Mouse (Mus musculus): Measurements from ENCODE around the gene Iqcm. TPM values are rescaled to one million over a fixed set of nuclear protein-coding genes. Genes with fewer than 3 reads are reported as not detected.
"Not testable (repeated sequence)": the region's sequence is repeated elsewhere in the genome, so short reads cannot be mapped to it uniquely, and the experiment has no call there.

Gene Iqcm
- not detected in 2 replicates for polyA plus RNA-seq (2015; fragmentation: Nextera tagmentation; extraction: Ambion mirVana)

GRCm38 (mm10) chr8:75448394-75448793 is at the start of gene Iqcm:
Gene Iqcm, plus strand, starts transcription at chr8:75448694.
- Histone ChIP-seq H3K9ac (no peak within 1 kb of the TSS), H3K36me3 (no peaks in the 10 kb centered on the region), H3K27ac (no peak within 1 kb of the TSS), H3K4me1 (no peaks in the 10 kb centered on the region), H3K4me3 (replicated peaks) (no peak within 1 kb of the TSS), H3K27me3 (no peaks in the 10 kb centered on the region), H3K4me2 (no peak within 1 kb of the TSS), H3K9me3 (replicated peaks) (no peaks in the 10 kb centered on the region)
- WGBS = 92% methylated on average over 7 of the region's 7 CpGs
- ATAC-seq (replicated peaks; ENCODE audit: low FRiP score) = no peak

- Histone ChIP-seq H3K27ac (no peak within 1 kb of the TSS), H3K27me3 (no peaks in the 10 kb centered on the region), H3K4me3 (replicated peaks) (no peak within 1 kb of the TSS), H3K36me3 (no peaks in the 10 kb centered on the region), H3K4me1 (no peaks in the 10 kb centered on the region), H3K9ac (no peak within 1 kb of the TSS), H3K9me3 (replicated peaks) (no peaks in the 10 kb centered on the region), H3K4me2 (no peak within 1 kb of the TSS)
- 98% methylated on average over 5 of the region's 5 CpGs for WGBS
- no peak for ATAC-seq (replicated peaks; ENCODE audit: low FRiP score)
Observed at GRCm38 (mm10) chr8:75406489-75406888, 42.0 kb upstream of the Iqcm start, which contains the start of gene Gm10358. Gene Gm10358, minus strand, starts transcription at chr8:75406589.

DNA sequence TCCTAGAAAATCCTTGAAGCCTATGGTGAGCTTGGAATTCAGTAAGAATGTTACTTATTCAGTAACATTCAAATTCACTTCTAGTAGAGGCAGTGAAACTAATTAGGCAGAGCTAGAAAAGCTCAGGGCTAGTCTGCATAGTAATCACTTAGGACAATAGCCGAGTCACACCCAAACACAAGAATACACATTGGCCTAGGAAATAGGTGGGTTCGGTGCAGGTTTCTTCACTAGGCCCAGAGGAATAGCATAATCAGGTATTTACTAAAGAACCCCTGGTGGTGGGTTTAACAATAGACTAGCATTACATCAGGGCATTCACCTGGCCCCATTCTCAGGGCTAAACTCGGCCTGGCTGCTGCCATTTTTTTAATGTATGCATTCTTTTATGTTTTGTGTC is 32.8 kb upstream of the Iqcm start:
- not testable (repeated sequence) for H3K27me3 ChIP-seq; ATAC-seq (replicated peaks; ENCODE audit: low FRiP score); H3K4me1 ChIP-seq; H3K36me3 ChIP-seq; H3K27ac ChIP-seq; H3K9ac ChIP-seq; H3K4me3 ChIP-seq (replicated peaks); H3K4me2 ChIP-seq; H3K9me3 ChIP-seq (replicated peaks)
- WGBS = 88% methylated on average over 3 of the region's 3 CpGs

DNA sequence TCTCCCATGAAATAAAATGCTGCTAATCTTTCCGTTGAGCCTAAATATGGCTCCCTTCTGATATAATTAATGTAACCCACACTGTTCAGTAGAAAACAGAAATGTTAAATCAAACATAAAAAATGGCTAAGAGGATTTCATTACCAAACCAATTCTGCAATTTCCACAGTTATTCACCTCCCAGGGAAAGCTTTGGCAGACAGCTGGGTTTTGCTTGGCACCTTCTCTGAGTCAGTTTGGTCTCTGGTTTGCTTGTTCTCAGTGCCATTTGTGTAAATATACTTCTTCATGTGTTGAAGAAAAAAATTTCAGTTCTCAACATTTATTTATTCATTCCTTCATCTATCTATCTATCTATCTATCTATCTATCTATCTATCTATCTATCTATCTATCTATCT is 28.3 kb downstream of the Iqcm start:
- Histone ChIP-seq H3K4me1 (no peaks in the 10 kb centered on the region), H3K36me3 (no peaks in the 10 kb centered on the region), H3K9me3 (replicated peaks) (no peaks in the 10 kb centered on the region), H3K4me3 (replicated peaks) (no peak overlapping the region), H3K9ac (no peak overlapping the region), H3K27ac (no peak overlapping the region), H3K4me2 (no peak overlapping the region), H3K27me3 (no peaks in the 10 kb centered on the region)
- no peak for ATAC-seq (replicated peaks; ENCODE audit: low FRiP score)
- WGBS = 76% methylated on average over 1 of the region's 1 CpGs

DNA sequence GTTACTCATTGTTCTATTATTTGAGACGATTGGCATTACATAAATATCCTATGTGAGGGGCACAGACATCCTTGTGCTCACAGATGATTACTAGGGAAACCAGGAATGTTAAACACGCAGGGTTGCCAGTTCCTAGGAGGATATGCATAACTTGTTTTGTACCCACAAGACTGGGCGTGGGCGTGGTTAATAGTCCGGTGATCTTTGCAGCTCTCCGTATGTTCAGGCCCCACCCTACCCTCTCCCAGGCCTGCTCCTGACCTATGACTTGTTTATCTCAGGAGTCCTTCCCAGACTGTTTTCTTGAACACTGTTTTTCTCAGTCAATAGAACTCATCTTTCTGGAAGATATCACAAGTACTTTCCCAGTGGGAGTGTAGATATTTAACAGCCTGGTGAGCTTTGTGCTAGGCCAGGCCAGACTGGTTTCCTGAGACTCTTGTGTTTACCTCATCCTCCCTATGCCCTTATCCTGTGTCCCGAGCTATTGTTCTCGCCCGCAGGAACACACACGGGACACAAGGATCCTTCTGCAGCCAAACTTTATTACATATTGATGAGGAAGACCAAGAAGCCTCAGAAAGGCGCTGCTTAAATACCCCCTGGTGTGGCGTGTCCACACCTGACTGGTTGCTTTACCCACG is 40.7 kb downstream of the Iqcm start:
- WGBS = 76% methylated on average over 13 of the region's 13 CpGs
- ATAC-seq (replicated peaks; ENCODE audit: low FRiP score) = 0 out of 2 replicates have a peak, but pooled peaks have one; percentile 43

GRCm38 (mm10) chr8:75509299-75509698 is 60.8 kb downstream of the Iqcm start:
- WGBS = 90% methylated on average over 1 of the region's 1 CpGs
- no peaks in the 10 kb centered on the region for H3K36me3 ChIP-seq
- no peak overlapping the region for H3K9ac ChIP-seq
- no peak overlapping the region for H3K4me2 ChIP-seq
- H3K4me3 ChIP-seq (replicated peaks) = no peak overlapping the region
- no peaks in the 10 kb centered on the region for H3K4me1 ChIP-seq
- H3K27me3 ChIP-seq = no peaks in the 10 kb centered on the region
- no peaks in the 10 kb centered on the region for H3K9me3 ChIP-seq (replicated peaks)
- H3K27ac ChIP-seq = no peak overlapping the region
- ATAC-seq (replicated peaks; ENCODE audit: low FRiP score) = no peak

More for the DNA sequence above, 40.7 kb downstream of the Iqcm start:
- H3K27me3 ChIP-seq = no peaks in the 10 kb centered on the region
- no peak overlapping the region for H3K27ac ChIP-seq
- H3K36me3 ChIP-seq = no peaks in the 10 kb centered on the region
- no peak overlapping the region for H3K4me2 ChIP-seq
- H3K4me1 ChIP-seq = no peaks in the 10 kb centered on the region
- no peak overlapping the region for H3K4me3 ChIP-seq (replicated peaks)
- no peaks in the 10 kb centered on the region for H3K9me3 ChIP-seq (replicated peaks)
- H3K9ac ChIP-seq = no peak overlapping the region

DNA sequence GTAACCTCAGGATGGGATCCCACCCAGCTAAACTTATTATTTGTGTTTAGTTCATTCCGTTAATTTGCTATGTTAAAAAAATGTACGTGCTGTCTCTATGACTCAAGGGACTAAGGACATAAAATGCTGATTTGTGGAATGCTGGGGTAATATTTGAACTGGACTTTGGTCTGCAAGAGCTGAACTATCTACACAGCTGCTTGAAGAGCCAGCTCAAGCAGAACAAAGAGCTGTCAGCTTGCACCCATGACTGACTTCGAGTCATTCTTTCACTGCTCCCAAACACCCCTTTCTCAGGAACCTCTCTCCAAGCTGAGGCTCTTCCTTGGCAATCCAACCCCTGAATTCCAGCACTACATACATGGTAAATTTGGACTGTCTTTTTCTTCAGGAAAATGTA is 65.3 kb downstream of the Iqcm start:
- Histone ChIP-seq H3K9me3 (replicated peaks) (no peaks in the 10 kb centered on the region), H3K27me3 (no peaks in the 10 kb centered on the region), H3K36me3 (no peaks in the 10 kb centered on the region), H3K9ac (no peak overlapping the region), H3K27ac (no peak overlapping the region), H3K4me3 (replicated peaks) (no peak overlapping the region), H3K4me1 (no peaks in the 10 kb centered on the region), H3K4me2 (no peak overlapping the region)
- 0 out of 2 replicates have a peak, but pooled peaks have one; percentile 46 for ATAC-seq (replicated peaks; ENCODE audit: low FRiP score)
- WGBS = 76% methylated on average over 3 of the region's 3 CpGs

GRCm38 (mm10) chr8:75549284-75549683 is 100.8 kb downstream of the Iqcm start:
- ATAC-seq (replicated peaks; ENCODE audit: low FRiP score) = no peak
- Histone ChIP-seq H3K4me3 (replicated peaks) (no peak overlapping the region), H3K27ac (no peak overlapping the region), H3K27me3 (no peaks in the 10 kb centered on the region), H3K9me3 (replicated peaks) (no peaks in the 10 kb centered on the region), H3K36me3 (no peaks in the 10 kb centered on the region), H3K4me2 (no peak overlapping the region), H3K9ac (no peak overlapping the region), H3K4me1 (no peaks in the 10 kb centered on the region)
- 74% methylated on average over 3 of the region's 3 CpGs for WGBS

DNA sequence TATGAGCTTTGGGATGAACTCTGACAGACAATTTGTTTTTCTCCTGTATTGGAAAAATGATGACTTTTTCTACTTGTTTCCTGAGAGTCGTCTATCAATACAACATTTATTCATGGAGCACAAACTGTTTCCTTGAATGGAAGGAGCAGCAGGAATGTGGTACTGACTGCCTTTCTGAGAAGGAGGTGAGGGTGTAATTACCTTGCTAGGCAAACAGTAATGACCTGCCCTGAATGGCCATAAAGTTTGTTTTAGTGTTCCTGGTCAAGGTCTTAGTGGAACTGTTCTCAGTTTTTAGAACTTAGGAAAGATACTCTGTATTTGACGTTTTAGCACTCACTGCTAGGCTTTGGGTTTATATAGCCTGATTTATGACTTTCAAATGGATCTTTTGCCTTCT is 147.8 kb downstream of the Iqcm start:
- Histone ChIP-seq H3K27ac (no peak overlapping the region), H3K9me3 (replicated peaks) (no peaks in the 10 kb centered on the region), H3K9ac (no peak overlapping the region), H3K4me2 (no peak overlapping the region), H3K4me1 (no peaks in the 10 kb centered on the region), H3K4me3 (replicated peaks) (no peak overlapping the region), H3K27me3 (no peaks in the 10 kb centered on the region), H3K36me3 (no peaks in the 10 kb centered on the region)
- ATAC-seq (replicated peaks; ENCODE audit: low FRiP score) = no peak
- 30% methylated on average over 2 of the region's 2 CpGs for WGBS

DNA sequence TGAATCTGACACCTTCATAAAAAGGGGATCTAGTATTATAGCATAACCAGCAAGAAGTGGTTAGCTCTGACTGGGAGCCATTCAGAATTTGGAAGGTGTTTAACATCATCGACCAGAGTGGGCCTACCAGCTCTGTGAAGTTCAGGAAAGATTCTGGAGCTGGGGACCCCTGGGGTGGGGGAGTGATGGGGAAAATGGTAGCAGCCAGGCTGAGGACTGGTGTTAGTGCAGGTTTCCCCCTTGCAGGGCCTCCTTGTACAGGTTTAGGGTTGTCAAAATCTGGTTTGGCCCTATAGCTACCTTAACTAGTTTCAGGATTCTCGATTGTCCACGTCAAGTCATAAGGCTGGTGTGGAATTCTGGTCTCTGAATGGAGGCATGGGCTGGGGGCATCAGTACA is 194.5 kb downstream of the Iqcm start:
- Histone ChIP-seq H3K4me2 (no peak overlapping the region), H3K4me1 (no peaks in the 10 kb centered on the region), H3K27me3 (no peaks in the 10 kb centered on the region), H3K9ac (no peak overlapping the region), H3K36me3 (no peaks in the 10 kb centered on the region), H3K9me3 (replicated peaks) (no peaks in the 10 kb centered on the region), H3K27ac (no peak overlapping the region), H3K4me3 (replicated peaks) (no peak overlapping the region)
- no peak for ATAC-seq (replicated peaks; ENCODE audit: low FRiP score)
- 88% methylated on average over 3 of the region's 3 CpGs for WGBS

GRCm38 (mm10) chr8:75659287-75659686 is 210.8 kb downstream of the Iqcm start:
- no peaks in the 10 kb centered on the region for H3K27me3 ChIP-seq
- no peak overlapping the region for H3K4me2 ChIP-seq
- no peaks in the 10 kb centered on the region for H3K36me3 ChIP-seq
- WGBS = 89% methylated on average over 6 of the region's 6 CpGs
- H3K27ac ChIP-seq = no peak overlapping the region
- no peak overlapping the region for H3K9ac ChIP-seq
- H3K4me3 ChIP-seq (replicated peaks) = no peak overlapping the region
- no peaks in the 10 kb centered on the region for H3K9me3 ChIP-seq (replicated peaks)
- ATAC-seq (replicated peaks; ENCODE audit: low FRiP score) = no peak
- H3K4me1 ChIP-seq = no peaks in the 10 kb centered on the region

DNA sequence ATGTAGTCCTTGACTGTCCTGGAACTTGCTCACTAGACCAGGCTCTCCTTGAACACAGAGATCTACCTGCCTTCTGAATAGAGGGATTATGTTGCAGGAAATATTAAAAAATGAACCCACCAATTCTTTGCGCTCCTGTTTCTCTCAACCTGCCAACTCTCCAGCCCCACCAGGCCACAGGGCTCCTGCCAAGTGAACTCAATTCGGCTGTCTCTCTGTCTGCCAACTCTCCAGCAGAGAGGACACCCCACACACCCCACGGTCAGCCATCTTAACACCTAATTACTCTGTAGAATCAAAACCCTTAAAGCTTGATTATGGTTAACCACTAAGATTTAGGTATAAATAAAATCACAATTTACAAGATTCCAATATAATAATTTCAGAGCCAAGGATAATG is 298.1 kb downstream of the Iqcm start:
- no peaks in the 10 kb centered on the region for H3K27me3 ChIP-seq
- no peak overlapping the region for H3K4me2 ChIP-seq
- H3K36me3 ChIP-seq = no peaks in the 10 kb centered on the region
- H3K4me3 ChIP-seq (replicated peaks) = no peak overlapping the region
- 86% methylated on average over 3 of the region's 3 CpGs for WGBS
- no peak overlapping the region for H3K27ac ChIP-seq
- no peaks in the 10 kb centered on the region for H3K9me3 ChIP-seq (replicated peaks)
- no peaks in the 10 kb centered on the region for H3K4me1 ChIP-seq
- no peak overlapping the region for H3K9ac ChIP-seq
- ATAC-seq (replicated peaks; ENCODE audit: low FRiP score) = no peak

- H3K4me1 ChIP-seq = no peaks in the 10 kb centered on the region
- no peaks in the 10 kb centered on the region for H3K36me3 ChIP-seq
- no peak overlapping the region for H3K4me2 ChIP-seq
- no peak overlapping the region for H3K9ac ChIP-seq
- no peak overlapping the region for H3K4me3 ChIP-seq (replicated peaks)
- H3K27ac ChIP-seq = no peak overlapping the region
- ATAC-seq (replicated peaks; ENCODE audit: low FRiP score) = no peak
- H3K27me3 ChIP-seq = no peaks in the 10 kb centered on the region
- peaks cover 7% of the 10 kb centered on the region for H3K9me3 ChIP-seq (replicated peaks)
Observed at GRCm38 (mm10) chr8:75755596-75755995, 307.1 kb downstream of the Iqcm start.
